Mouse (Mus musculus) Muller cell, postnatal 12 days (primary cell): ENCODE measurements around the gene Tceal1.

Experiments
- DNase-seq: peaks from one replicate; pipeline ENCODE4 v3.0.0-alpha.2; 2015; ENCODE audit errors: inconsistent ontology term

Gene Tceal1

DNA sequence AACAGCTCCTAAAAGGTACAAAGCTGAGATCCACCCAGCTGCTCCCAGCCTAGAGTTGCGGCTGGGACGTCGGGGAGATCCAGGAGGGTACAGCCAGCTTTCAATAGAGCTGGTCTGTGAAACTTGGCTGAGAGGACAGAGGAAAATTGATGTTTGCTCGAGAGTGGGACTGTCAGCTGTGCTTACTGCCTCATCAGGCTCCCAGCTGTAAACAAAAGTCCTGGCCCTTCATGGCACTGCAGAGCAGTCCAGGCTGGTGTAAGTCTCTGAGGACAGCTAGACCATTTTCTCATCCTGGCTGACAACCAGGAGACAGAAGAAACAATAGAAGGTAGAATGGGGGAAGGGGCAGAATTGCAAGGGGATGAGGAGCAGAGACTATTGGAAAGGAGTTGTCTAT lies 41.5 kb downstream of the Tceal1 start:
- no peak for DNase-seq

DNA sequence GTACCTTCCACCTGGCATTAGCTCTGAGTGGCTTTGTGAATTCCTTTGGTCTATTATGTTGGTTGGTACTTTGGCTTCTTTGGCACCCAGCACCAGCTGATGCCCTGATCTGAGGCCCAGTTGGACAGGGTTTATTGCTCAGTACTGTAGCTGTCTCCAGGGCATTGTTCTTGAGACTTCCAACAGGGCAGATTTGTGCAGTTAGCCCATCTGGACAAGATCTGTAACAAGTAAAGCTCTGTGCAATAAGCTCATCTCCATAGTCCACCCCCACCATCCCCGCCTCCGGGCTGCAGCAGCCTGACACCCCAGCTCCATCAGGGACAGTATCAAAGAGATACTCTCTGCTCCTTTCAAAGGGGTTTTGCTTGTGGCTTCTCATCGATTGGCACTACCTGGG lies 47.7 kb downstream of the Tceal1 start:
- DNase-seq, result no peak
